Mouse (Mus musculus) kidney, adult 2 months (tissue): Measurements from ENCODE around the gene Rabgef1. TPM values are rescaled to one million over a fixed set of nuclear protein-coding genes. Genes with fewer than 3 reads are reported as not detected.

ENCODE experiments used
- DNase-seq: peaks from one replicate; pipeline ENCODE4 v3.0.0; 2021
- H3K27ac ChIP-seq: fragments of 200-500 bp; 2 replicates; pipeline ENCODE4 v1.5.1; 2012; ENCODE audit warnings: low read depth, low read length, control low read depth, inconsistent platforms; ENCODE audit not compliant: insufficient read depth
- H3K27me3 ChIP-seq: fragments of 200-500 bp; replicated peaks from 2 replicates; pipeline ENCODE4 v1.6.1; 2012; ENCODE audit warnings: mild to moderate bottlenecking, moderate library complexity, low read length, inconsistent platforms; ENCODE audit not compliant: control insufficient read depth, insufficient read depth
- H3K36me3 ChIP-seq: fragments of 200-500 bp; 2 replicates; pipeline ENCODE4 v1.6.1; 2012; ENCODE audit warnings: mild to moderate bottlenecking, moderate library complexity, low read length, inconsistent platforms; ENCODE audit not compliant: control insufficient read depth, insufficient read depth
- H3K4me1 ChIP-seq: fragments of 200-500 bp; 2 replicates; pipeline ENCODE4 v1.6.1; 2011; ENCODE audit warnings: low read length; ENCODE audit not compliant: control insufficient read depth, insufficient read depth
- H3K4me3 ChIP-seq: fragments of 200-500 bp; 2 replicates; pipeline ENCODE4 v1.5.1; 2011; ENCODE audit warnings: mild to moderate bottlenecking, low read depth, low read length, control low read depth; ENCODE audit not compliant: insufficient read depth
- CTCF ChIP-seq: fragments of 200-500 bp; conservative IDR thresholded peaks from 2 replicates; pipeline ENCODE4 v1.5.1; 2011; ENCODE audit warnings: low read depth, mild to moderate bottlenecking, control low read depth, low read length, moderate library complexity, mixed read lengths; ENCODE audit not compliant: insufficient read depth, insufficient read length
- POLR2A ChIP-seq: fragments of 200-500 bp; IDR thresholded peaks from one replicate; pipeline ENCODE4 v1.6.1; 2011; ENCODE audit warnings: low read depth, low read length, control low read depth
- WGBS: fragments of 180-500 bp; shearing (Covaris S2); methylation state at CpG from one replicate; pipeline ENCODE4 v1.1.7; 2018; 5-methylcytosine and 5-hydroxymethylcytosine counted together
- polyA plus RNA-seq: library from polyadenylated mRNA; depleted of rRNA; stranded (reverse); fragments of >200 nt; gene quantifications from 2 replicates; pipeline ENCODE4 v1.2.3, GENCODE M21; 2012

The Rabgef1 gene
- polyA plus RNA-seq, 1 experiment, result 18.4 TPM

DNA sequence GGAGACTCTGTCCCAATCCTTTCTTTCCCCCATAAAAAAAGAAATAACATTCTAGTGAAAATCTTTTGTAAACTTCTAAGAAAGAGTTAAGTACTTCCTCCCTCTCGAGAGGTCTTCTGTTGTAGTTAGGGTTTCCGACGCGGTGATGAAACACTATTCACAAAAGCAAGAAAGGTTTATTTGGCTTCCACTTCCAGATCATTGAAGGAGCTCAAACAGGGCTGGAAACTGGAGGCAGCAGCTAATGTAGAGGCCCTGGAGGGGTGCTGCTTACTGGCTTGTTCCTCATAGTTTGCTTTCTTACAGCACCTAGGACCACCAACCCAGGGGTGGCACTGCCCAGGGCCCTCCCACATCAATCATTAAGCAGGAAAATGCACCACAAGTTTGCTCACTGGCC, 56.5 kb downstream of the Rabgef1 start:
- no peak for TF ChIP-seq POLR2A
- no peak for TF ChIP-seq CTCF

DNA sequence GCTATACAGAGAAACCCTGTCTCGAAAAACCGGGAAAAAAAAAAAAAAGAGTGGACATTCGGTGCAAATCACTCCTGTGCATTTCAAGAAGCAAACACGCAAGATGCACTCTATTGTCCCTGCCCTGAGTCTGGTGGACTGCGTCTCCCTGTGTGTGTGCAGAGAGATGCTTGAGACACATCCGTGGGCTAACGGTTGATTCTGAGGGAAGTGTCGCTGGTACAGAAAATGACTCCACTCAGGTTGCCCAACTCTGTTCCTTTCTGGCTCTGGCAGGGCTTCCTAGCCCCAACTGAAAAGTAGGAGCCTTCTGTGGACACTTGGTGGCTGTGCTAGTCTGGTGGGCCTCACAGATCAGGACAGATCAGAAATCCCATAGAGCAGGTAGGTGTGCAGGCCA, 64.7 kb downstream of the Rabgef1 start:
- TF ChIP-seq POLR2A (no peak), CTCF (no peak)
- Histone ChIP-seq H3K4me3 (no peak overlapping the region), H3K27me3 (no peaks in the 10 kb centered on the region), H3K4me1 (no peaks in the 10 kb centered on the region), H3K36me3 (peaks cover 2% of the 10 kb centered on the region; the same call in 1 of the 2 replicates), H3K27ac (no peak overlapping the region)
- 91% methylated on average over 8 of the region's 8 CpGs for WGBS
- no peak for DNase-seq

More for the DNA sequence above, 56.5 kb downstream of the Rabgef1 start:
- H3K27me3 ChIP-seq, result no peaks in the 10 kb centered on the region
- H3K36me3 ChIP-seq, result peaks cover 2% of the 10 kb centered on the region; the same call in 1 of the 2 replicates
- DNase-seq, result no peak
- peaks cover 11% of the 10 kb centered on the region for H3K4me1 ChIP-seq
- no peak overlapping the region for H3K4me3 ChIP-seq
- WGBS, result 47% methylated on average over 4 of the region's 4 CpGs
- H3K27ac ChIP-seq, result no peak overlapping the region

DNA sequence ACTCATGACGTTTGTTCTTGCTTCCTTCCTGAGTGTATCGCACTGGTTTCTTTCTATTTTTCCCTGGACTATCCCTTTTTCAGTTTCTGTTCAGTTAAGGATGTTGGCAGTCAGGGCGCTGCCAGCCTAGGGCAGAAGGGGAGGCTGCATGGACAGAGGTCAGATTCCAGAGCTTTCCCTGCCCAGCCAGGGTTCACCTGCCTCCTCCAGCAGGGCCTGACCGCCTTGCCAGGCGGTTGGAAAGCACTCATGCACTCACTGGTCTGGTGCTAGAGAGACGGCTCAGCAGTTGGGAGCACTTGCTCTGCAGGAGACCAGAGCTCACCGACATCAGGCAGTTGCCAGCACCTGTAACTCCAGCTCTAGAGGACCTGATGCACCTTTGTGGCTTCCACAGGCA, 67.6 kb downstream of the Rabgef1 start:
- no peak for TF ChIP-seq POLR2A
- TF ChIP-seq CTCF, result no peak
- H3K4me1 ChIP-seq, result no peaks in the 10 kb centered on the region
- no peaks in the 10 kb centered on the region for H3K27me3 ChIP-seq
- WGBS, result 42% methylated on average over 7 of the region's 7 CpGs
- no peak overlapping the region for H3K4me3 ChIP-seq
- DNase-seq, result peak; percentile 88
- no peak overlapping the region; the same call in 1 of the 2 replicates for H3K27ac ChIP-seq
- peaks cover 2% of the 10 kb centered on the region for H3K36me3 ChIP-seq

DNA sequence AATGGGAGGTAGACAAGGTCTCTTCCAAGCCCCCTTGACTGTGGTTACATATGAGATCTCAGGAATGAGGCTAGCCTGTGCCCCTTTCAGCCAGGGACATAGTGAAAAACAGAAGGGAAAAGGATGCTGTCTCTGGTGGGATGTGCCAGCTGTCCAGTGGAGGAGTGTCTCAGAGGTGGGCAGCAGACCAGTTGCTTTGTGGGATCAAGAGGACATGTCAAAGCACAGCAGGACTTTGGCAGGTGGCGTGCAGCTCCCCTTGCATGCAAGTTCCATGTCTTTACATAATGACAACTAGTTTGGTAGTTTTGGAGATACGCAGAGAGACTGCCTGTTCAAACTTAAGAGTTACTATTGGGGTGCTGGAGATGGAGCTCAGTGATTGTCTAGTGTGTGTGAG, 68.3 kb downstream of the Rabgef1 start:
- H3K27me3 ChIP-seq, result no peaks in the 10 kb centered on the region
- 93% methylated on average over 2 of the region's 2 CpGs for WGBS
- TF ChIP-seq POLR2A (no peak), CTCF (no peak)
- no peak for DNase-seq
- no peak overlapping the region for H3K27ac ChIP-seq
- H3K4me1 ChIP-seq, result no peaks in the 10 kb centered on the region
- H3K36me3 ChIP-seq, result peaks cover 5% of the 10 kb centered on the region
- H3K4me3 ChIP-seq, result no peak overlapping the region

DNA sequence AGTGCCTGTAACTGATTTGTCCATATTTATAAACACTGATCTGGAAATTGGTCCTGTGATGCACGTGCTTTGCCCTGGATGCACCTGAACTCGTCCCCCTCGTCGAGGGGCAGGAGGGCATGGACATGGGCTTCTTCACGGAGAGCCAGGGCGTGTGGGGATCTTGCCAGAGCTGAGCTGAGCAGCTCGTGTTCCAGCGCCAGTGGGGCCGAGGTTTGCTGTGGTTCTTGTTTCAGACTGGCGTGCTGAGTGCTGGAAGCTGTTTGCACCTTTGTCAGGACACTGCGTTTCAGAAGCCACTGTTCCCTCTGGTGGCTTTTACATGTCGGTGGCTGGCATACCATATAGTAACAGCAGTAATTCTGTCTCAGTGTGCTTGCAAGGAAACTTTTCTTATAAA, 69.8 kb downstream of the Rabgef1 start:
- DNase-seq, result no peak
- Histone ChIP-seq H3K27ac (no peak overlapping the region), H3K4me1 (no peaks in the 10 kb centered on the region), H3K4me3 (no peak overlapping the region), H3K36me3 (peaks cover 6% of the 10 kb centered on the region), H3K27me3 (no peaks in the 10 kb centered on the region)
- WGBS, result 88% methylated on average over 12 of the region's 12 CpGs
- TF ChIP-seq CTCF (no peak), POLR2A (no peak)

DNA sequence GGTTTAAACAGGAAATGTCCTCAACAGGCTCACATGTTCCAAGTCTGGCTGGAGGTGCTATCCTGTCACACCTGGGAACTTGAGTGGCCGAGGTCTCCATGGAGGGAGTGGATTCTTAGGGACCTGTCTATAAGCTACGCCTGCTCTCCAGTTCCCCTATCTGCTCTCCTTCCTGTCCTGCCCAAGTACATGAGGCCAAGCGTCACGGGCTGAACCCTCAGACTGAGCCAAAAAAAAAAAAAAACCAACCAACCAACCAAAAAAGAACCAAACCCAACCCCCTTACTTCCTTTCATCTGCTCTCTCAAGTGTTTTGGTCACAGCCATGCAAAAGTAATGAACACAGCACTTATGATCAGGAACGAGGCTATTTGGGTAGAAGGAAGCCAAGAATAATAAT, 76.2 kb downstream of the Rabgef1 start:
- Histone ChIP-seq H3K4me1 (no peaks in the 10 kb centered on the region), H3K4me3 (no peak overlapping the region), H3K27ac (no peak overlapping the region), H3K36me3 (peaks cover 9% of the 10 kb centered on the region), H3K27me3 (no peaks in the 10 kb centered on the region)
- TF ChIP-seq POLR2A, result no peak
- no peak for TF ChIP-seq CTCF
- no peak for DNase-seq
- 53% methylated on average over 5 of the region's 5 CpGs for WGBS

DNA sequence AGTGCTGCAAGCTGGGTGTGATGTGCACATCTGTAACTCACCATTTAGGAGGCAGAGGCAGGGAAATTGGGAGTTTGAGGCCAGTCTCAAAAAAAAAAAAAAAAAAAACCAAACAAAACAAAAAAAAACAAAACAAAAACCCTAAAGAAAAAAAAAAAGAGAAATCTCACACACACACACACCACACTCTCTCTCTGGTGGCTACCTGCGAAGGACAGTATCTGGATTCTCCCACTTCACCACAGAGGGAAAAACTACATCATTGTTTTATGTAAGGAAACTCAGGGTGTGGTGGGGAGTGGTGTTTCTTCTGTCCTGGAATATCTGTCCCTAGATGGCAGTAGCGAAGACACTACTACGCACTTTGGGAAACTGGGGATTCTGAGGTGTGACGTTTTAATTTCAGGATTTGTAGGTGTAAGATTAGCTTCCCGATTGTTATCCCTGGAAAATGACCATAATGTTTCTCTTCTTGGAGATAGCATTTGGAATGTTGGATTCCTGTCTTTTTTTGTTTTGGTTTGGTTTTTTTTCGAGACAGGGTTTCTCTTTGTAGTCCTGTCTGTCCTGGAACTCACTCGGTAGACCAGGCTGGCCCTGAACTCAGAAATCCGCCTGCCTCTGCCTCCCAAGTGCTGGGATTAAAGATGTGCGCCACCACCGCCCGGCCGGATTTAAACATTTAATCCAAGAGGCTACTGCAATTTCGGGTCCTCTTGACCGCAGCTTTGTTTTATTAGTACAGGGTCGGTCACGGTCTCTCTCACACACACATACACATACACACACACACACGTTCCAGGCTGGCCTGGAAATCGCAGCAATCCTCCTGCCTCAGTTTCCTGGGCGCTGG, 82.8 kb downstream of the Rabgef1 start:
- Histone ChIP-seq H3K36me3 (peaks cover 5% of the 10 kb centered on the region; the same call in 1 of the 2 replicates), H3K4me1 (peaks cover 5% of the 10 kb centered on the region; the same call in 1 of the 2 replicates), H3K4me3 (peak overlapping the region; percentile 92), H3K27ac (peak overlapping the region; percentile 94), H3K27me3 (no peaks in the 10 kb centered on the region)
- 5% methylated on average over 19 of the region's 19 CpGs for WGBS
- peak; percentile 72 for DNase-seq
- TF ChIP-seq CTCF, result peak; percentile 37
- no peak for TF ChIP-seq POLR2A
